Mouse (Mus musculus): Measurements from ENCODE around the gene Clba1.
"Not testable (repeated sequence)": the region's sequence is repeated elsewhere in the genome, so short reads cannot be mapped to it uniquely, and the experiment has no call there.

DNA sequence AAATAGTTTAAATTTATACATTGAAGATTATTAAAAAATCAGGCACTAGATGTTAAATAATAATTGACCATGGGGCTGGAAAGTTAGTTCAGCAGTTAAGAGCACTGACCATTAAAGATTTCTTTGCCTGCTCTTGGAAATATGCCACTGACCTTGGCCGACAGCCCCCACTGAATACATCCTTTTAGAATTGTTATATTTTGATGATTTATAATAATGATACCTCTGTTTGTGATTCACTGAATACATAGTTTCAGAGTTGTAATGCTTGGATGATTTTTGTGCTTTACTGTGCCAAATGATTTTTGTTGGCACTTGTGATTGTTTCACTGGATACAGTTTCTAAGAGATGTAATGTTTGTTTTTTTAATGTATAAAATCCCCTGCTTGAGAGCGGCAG, 33.4 kb downstream of the Clba1 start:
- not testable (repeated sequence) for TF ChIP-seq HCFC1 (IDR thresholded peaks at IDR 0.05; ENCODE audit: borderline replicate concordance, insufficient read depth, low read length); ZC3H11A (IDR thresholded peaks at IDR 0.05; ENCODE audit: borderline replicate concordance, low read depth, low read length); MAFK (IDR thresholded peaks at IDR 0.05; ENCODE audit: insufficient read depth, low read depth, low read length); ZNF384 (IDR thresholded peaks at IDR 0.05; ENCODE audit: low read depth, low read length); CHD2 (IDR thresholded peaks at IDR 0.05; ENCODE audit: low read depth, low read length)
